Mouse (Mus musculus) kidney, adult 18-20 months (tissue): ENCODE data around the gene Mcm10.
"Not testable (repeated sequence)": the region's sequence is repeated elsewhere in the genome, so short reads cannot be mapped to it uniquely, and the experiment has no call there.

Experiments
- DNase-seq: peaks from one replicate; pipeline ENCODE4 v3.0.0; 2021

The Mcm10 gene

DNA sequence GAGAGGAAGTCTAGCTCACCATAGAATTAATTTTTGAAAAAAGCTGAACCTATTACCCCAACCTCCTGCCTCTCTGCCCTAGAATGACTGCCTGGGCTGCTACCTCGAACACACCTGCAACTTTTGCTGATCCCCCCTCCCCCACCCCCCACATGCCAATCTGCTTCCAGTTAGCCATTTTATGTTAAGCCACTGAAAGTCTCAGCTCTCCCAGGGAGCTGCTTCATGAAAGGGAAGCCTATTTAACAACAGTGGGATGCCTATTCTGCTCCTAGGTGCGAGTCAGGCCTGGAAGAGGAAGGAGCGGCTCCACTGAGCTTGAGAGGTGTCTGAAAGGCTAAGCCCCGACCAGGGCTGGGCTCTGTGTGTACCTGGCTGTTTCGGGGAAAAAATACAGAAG is 28.6 kb downstream of the Mcm10 start:
- DNase-seq, result no peak

DNA sequence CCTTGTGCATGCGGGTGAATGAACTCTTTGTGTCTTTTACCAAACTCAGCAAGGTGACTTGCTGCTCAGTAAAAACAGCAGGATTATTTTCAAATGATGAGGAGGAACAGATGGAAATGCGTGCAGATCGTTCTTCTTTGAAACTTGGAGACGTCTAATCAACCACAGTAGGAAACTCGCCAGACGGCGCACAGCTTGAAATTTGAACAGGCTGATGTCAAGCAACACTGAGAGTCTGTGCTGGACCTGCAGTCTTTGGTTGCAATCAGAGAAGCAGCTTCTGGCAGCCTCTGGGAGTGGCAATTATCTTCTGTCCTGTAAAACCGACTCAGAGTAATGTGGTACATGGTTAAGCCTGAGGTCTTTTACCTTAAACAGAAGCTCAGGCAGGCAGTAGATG is 34.5 kb downstream of the Mcm10 start:
- DNase-seq, result no peak

DNA sequence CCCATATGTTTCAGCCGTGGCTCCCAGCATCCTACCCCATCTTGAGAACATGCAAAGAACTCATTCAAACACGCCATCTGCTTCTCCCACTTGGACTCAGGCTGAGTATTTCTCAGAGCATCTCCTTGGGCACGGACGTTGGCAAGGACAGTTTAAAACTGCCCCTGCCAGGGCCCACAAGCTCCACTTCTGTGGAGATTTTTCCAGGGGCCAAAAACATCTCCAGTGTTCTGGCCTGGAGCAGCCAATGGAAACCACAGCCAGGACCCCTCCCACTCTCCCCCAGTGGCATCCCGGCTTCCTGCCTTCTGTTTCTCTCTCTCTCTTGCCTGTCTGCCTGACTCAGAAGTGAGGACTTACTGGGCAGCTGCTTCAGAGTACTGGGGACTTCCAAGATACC is 36.8 kb downstream of the Mcm10 start, which contains the start of gene Ucma:
Ucma (plus strand) TSS at position 316 of the 400 bp plus-strand sequence.
- DNase-seq, result no peak

DNA sequence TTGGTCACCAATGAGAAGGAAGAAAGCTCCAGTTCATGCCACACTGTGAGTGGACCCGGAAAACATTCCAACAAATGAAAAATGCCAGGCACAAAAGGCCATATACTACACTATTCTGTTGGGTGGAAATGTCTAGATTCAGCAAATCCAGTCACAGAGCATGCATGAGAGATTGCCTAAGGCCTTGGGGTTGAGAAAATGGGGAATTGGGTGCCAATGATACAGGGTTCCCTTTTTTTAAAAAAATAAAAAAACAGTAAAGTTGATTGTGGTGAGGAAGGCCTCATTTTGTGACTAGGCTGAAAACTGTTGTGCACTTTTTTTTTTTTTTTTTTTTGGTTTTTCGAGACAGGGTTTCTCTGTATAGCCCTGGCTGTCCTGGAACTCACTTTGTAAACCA is 43.5 kb downstream of the Mcm10 start:
- no peak for DNase-seq

DNA sequence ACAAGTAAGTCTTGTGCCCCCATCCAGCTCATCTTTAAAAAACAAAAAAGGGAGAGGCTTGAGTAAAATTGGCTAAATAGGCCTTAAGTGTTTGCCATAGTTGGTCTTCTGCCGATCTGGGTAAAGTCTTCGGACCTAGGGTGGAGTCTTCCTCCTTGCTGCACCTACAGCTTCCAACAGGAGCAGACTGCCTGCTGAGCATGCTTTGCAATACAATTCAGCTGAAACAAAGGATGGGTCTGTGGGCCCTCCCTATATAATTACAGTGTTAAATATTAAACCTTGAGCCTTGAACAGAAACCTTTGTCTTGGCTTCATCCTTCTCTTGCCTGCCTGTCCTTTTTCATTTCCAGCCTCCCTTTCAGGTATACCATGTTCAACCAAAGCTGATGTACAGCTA is 44.8 kb downstream of the Mcm10 start:
- DNase-seq, result no peak

DNA sequence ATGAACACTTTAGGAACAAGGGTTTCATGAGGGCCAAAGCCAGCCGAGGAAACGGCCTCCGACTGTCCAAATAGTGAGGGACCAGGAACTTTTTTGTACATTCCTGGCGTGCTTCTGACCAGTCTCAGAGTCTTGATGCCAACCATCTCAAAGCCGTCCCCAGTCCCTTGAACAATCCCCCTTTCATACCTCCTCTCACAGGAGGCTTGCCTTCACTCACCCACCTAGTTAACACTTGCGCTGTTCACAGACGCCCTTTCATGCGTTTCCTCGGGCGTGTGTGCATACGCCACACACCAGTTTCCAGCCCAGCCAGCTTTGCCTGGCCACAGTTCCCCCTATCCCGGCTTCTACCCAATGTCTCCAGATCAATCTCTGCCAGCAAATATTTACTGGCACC is 54.6 kb downstream of the Mcm10 start:
- DNase-seq, result no peak

DNA sequence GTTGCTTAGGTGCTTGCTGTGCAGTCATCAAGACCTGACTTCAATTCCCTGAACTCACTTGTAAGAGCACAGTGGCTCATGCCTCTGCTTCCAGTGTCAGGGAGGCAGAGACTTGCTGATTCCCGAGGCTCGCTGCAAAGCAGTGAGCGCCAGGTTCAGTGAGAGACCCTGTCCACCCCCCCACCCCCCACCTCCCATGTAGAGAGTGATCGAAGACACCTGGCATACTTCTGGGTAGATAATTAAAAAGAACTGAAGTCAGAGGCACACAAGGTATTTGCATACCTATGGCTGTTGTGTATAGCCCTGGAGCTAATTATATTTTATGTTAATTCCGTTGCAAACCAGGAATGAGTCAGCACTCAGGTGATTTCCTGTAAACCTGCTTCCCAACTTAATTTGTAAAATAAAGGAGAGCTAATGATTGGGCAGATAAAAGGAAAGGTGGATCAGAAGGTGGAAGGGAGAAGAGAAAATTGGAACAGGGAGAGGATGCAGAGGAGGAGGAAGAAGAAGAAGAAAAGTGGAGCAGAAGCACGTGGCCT is 58.3 kb downstream of the Mcm10 start:
- no peak for DNase-seq

DNA sequence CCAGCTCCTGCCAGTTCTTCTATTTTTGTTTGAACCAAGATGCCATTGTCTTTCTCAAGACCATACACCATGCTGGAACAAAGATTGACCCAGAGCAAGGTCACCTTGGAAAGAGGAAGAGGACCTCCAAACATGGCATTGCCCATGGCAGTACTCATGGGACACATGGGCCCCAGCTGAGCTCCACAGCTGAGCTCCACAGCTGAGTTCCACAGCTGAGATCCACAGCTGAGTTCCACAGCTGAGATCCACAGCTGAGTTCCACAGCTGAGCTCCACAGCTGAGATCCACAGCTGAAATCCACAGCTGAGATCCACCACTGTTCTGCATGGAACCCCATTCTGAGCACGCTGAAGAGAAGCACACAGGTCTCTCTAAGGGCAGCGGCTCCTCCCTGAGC is 61.6 kb downstream of the Mcm10 start:
- no peak for DNase-seq

DNA sequence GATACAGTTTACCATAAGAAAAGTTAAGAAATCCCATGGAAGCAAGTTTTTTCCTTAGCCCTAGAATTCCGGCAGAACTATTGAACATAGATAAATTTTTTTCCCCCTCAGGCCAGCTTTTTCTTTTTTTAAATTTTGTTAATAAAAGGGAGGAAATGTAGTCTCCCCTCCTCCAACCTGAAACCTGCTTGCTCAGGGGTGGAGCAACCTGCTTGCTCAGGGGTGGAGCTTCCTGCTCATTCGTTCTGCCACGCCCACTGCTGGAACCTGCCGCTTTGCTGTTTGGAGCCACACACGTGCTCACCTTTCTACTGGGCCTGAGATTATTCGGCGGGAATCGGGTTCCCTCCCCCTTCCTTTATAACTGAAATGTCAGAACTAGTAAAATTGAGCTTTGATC is 62.9 kb downstream of the Mcm10 start:
- not testable (repeated sequence) for DNase-seq

DNA sequence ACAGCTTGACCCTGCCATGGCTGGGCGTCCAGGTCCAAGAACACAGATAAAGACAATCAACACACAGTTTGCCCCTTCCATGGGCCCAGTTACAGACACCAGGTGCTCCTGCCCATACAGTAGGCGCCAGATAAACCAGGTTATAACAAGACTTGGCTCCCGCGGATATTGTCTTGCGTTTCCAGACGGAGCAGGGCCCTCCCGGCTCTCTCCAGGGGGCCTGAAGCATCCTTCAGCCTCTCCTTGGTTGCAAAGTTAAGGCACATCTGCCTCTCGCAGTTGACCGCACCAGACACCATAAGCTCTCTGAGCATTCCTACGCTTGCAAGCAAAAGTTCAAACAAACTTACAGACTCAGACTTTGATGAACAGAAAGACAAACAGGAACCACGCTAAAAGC is 71.7 kb downstream of the Mcm10 start:
- DNase-seq, result no peak
